Mouse (Mus musculus): ENCODE results near the gene Polh.

Polh gene

DNA sequence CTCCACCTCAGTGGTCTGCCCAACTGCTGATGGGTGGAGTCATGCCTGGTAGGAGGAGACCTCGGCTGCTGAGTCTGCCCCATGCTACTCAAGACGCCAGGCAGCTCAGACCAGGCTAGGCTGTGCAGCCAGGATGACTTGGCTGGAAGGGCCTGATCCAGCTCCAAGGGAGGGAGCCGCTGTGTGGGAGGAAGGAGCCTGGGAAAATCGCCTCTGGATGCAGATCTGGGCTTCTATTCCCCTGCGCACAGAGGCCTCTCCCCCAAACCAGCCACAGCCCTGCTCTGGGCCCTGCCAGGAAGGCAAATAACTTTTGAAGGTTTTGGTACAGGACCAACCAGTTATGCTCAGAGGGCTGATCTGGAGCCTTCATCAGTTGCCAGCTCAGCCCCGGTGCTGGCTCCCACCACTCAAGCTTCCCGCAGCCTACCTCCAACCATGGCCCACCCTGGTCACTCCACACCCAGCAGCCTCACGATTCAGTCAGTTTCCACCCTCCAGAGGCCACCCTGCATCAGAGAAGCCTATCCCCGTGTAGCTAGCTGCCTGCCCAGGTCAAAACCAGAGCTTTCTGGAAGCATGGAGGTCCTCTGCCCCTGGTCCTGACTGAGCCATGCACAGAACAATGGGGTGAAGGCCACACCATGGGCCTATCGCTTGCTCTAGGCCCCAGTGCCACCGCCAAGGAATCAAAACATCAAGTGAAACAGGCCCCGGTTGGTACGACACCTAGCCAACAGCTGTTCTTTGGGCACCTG lies 72.5 kb downstream of the Polh start:
- DNase-seq = no peak

DNA sequence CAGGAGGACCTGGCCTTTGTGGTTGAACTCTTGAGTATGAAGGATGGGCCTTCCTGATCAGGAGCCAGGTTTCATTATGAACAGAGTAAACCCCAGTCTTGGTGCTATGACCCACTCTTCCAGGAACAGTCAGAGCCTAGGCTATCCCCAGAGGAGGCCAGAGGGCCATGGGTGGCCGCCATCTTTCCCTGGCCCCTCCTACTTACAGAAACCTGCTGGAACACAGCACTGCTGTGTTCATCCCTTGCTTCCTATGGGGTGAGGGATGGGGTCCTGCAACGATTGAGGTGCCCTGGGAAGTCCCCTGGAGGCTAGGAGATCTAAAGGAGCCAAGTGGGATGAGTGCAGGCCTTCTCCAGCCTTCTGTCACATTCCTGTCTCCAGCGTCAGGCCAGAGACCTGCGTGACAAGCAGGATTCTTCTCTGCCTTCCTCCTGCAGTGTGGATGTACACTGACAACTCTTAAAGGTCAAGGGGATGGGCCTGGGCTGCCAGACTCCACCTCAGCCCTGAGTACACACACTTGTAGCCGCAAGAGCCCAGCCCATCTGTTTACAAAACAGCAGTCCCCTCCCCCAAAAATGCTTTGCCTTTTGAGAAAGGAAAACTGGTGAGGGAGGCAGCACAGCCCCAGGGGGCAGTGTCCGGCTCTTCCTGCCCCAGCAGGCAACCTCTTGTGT lies 74.5 kb downstream of the Polh start:
- DNase-seq = no peak

DNA sequence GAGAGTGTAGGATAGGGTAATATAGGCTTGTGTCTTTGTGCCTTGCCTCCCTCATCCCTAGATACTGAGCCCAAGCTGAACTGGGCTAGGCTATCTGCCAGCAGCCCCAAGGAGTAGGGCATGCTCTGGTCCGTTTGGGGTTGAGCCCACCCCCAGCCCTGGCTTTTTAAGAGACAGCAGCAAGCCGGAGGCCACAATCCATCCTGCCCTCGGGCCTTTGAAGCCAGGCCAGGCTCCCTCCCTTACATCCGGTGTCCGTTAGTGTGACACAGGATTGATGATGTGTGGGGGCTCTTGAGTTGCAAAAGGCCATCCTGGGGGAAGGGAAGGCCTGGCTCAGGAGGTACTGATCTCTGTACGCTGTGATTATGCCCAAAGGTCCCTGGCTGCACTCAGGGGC lies 75.8 kb downstream of the Polh start:
- no peak for DNase-seq

DNA sequence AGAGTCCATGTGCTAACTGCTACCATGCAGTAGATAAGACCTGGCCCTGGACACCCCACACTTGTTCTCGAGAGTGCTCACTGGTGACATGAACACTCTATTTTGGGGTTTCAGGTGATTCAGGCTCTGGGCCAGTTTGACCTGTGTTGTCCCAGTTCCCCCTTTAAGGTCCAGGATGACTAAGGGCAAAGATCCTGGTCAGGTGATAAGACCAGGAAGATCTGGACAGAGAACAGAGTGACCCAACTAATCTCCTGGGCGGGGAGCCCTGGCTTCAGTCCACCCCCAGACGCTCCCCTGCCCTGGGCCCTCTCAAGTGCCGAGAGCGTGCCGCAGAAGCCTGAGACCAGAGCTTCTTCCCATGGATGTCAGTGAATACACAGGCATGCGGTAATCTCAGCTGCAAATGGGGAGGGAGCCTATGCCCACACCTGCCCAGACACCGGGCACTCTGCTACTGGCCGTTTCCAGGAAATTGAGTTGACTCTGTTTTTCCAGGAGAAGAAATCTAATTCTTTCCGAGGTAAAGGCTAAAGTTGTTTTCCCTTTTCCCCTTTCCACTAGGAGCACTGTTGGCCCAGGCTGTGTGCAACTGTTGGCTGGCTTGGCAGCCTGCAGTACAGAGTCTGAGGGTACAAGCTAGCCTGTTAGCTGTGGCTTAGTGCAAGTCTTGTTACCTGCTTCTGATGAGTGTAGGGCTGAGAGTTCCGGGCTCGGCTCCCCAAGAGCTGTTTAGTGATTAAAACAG lies 78.3 kb downstream of the Polh start:
- no peak for DNase-seq

DNA sequence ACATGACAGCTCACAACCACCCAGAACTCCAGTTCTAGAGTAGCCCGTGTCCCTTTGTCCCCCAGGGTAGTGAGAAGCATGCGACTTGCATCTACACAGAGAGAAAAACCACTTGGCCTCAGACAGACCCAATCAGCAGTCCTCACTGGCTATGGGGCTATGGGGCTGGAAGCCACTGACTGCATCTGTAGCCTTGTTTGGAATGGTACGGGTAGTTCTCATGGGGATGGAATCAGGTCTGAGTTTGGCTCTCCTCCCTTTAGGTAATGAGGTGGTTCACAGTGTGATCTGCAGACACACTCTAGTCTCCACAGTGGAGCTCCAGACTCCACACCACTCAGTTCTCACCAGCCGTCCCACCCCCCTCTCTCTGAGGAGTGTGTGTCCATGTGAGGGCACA lies 79.2 kb downstream of the Polh start:
- no peak for DNase-seq

DNA sequence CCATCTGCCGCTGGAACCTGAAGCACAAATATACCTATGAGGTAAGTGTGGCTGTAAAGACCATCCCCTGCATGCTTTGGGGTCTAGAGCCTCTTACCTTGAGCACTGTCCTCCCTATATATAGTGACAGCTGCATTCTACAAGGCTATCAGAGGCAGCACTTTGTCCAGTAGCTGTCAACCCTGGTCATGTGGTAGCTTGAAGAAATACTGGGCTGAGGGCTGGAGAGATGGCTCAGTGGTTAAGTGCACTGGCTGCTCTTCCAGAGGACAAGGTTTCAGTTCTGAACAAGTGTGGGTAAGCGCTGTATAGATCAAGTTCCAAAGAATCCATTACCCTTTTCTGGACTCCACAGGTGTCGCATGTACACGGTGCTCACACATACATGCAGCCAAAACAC lies 79.7 kb downstream of the Polh start:
- DNase-seq = no peak

All from right cerebral cortex, postnatal 25 days (tissue).